Mouse (Mus musculus) MEL (cell line): ENCODE results near the gene Bhlhe41. TPM values are rescaled to one million over a fixed set of nuclear protein-coding genes. Genes with fewer than 3 reads are reported as not detected.

Experiments used
- DNase-seq: peaks from one replicate; pipeline ENCODE4 v3.0.0; 2011; ENCODE audit warnings: low read depth, low spot score
- H3K27ac ChIP-seq: 2 replicates; pipeline ENCODE4 v1.5.1; 2012; ENCODE audit warnings: low read depth, mild to moderate bottlenecking, control low read depth, low read length, moderate library complexity; ENCODE audit not compliant: control insufficient read depth
- H3K27me3 ChIP-seq, 2 experiments: fragments of 150-350 bp in 1 of 2; sonication (generic) in 1 of 2; 2 replicates each; pipeline ENCODE4 v1.6.1; 2012; ENCODE audit warnings: low read length in 2 of 2, mild to moderate bottlenecking in 2 of 2, improper control_type of control experiment in 1 of 2, moderate library complexity in 1 of 2; ENCODE audit not compliant: insufficient read depth in 2 of 2, control insufficient read depth in 1 of 2
- H3K36me3 ChIP-seq, 2 experiments: 2 replicates each; pipeline ENCODE4 v1.6.1; 2012 to 2014; ENCODE audit warnings: low read length in 2 of 2, improper control_type of control experiment in 1 of 2, inconsistent platforms in 1 of 2, mild to moderate bottlenecking in 1 of 2; ENCODE audit not compliant: insufficient read depth in 2 of 2, control insufficient read depth in 1 of 2
- H3K4me1 ChIP-seq, 2 experiments: fragments of 150-350 bp in 1 of 2; sonication (generic) in 1 of 2; 2 replicates each; pipeline ENCODE4 v1.6.1; 2012; ENCODE audit warnings: low read length in 2 of 2, improper control_type of control experiment in 1 of 2, mild to moderate bottlenecking in 1 of 2; ENCODE audit not compliant: insufficient read depth in 2 of 2, control insufficient read depth in 1 of 2
- H3K4me3 ChIP-seq, 2 experiments: fragments of 150-350 bp in 1 of 2; sonication (generic) in 1 of 2; 2 replicates each; pipeline ENCODE4 v1.5.1; 2012; ENCODE audit warnings: low read depth in 2 of 2, low read length in 2 of 2, mild to moderate bottlenecking in 2 of 2, moderate library complexity in 2 of 2, control low read depth in 1 of 2, improper control_type of control experiment in 1 of 2; ENCODE audit not compliant: control insufficient read depth in 1 of 2, insufficient read depth in 1 of 2
- H3K79me2 ChIP-seq: 2 replicates; pipeline ENCODE4 v1.6.1; 2012; ENCODE audit warnings: mild to moderate bottlenecking, low read length, moderate library complexity; ENCODE audit not compliant: control insufficient read depth, poor library complexity, insufficient read depth
- H3K9ac ChIP-seq: 2 replicates; pipeline ENCODE4 v1.6.1; 2012; ENCODE audit warnings: low read depth, mild to moderate bottlenecking, control low read depth, low read length, moderate library complexity; ENCODE audit not compliant: control insufficient read depth, poor library complexity, severe bottlenecking
- H3K9me3 ChIP-seq: fragments of 150-350 bp; sonication (generic); replicated peaks from 2 replicates; pipeline ENCODE4 v1.6.1; 2012; ENCODE audit warnings: mild to moderate bottlenecking, low read length, improper control_type of control experiment, moderate library complexity; ENCODE audit not compliant: insufficient read depth
- BHLHE40 ChIP-seq: IDR thresholded peaks from 2 replicates; pipeline ENCODE4 v1.6.1; 2012; ENCODE audit warnings: low read depth, mild to moderate bottlenecking, inconsistent platforms, low read length, improper control_type of control experiment, borderline replicate concordance
- CTCF ChIP-seq, 3 experiments: IDR thresholded peaks in 2 of 3; conservative IDR thresholded peaks in 1 of 3; 2 replicates each; pipeline ENCODE4 v1.5.1; 2011 to 2012; ENCODE audit warnings: low read length in 3 of 3, low read depth in 2 of 3, mild to moderate bottlenecking in 2 of 3, improper control_type of control experiment in 1 of 3, inconsistent platforms in 1 of 3, mixed read lengths in 1 of 3, moderate library complexity in 1 of 3; ENCODE audit not compliant: control insufficient read depth in 1 of 3, insufficient read depth in 1 of 3, poor library complexity in 1 of 3, severe bottlenecking in 1 of 3
- ELF1 ChIP-seq: IDR thresholded peaks from 2 replicates; pipeline ENCODE4 v1.6.1; 2014; ENCODE audit warnings: low read depth, mild to moderate bottlenecking, inconsistent platforms, low read length, improper control_type of control experiment, moderate library complexity
- EP300 ChIP-seq, 2 experiments: IDR thresholded peaks; 2 replicates each; pipeline ENCODE4 v1.6.1; 2011; ENCODE audit warnings: improper control_type of control experiment in 2 of 2, low read length in 2 of 2, low read depth in 1 of 2, mild to moderate bottlenecking in 1 of 2
- ETS1 ChIP-seq: IDR thresholded peaks from 2 replicates; pipeline ENCODE4 v1.6.1; 2012; ENCODE audit warnings: low read depth, mild to moderate bottlenecking, inconsistent platforms, low read length, improper control_type of control experiment, moderate library complexity
- GATA1 ChIP-seq: IDR thresholded peaks from 2 replicates; pipeline ENCODE4 v1.6.1; 2011; ENCODE audit warnings: low read depth, low read length, improper control_type of control experiment
- HCFC1 ChIP-seq: IDR thresholded peaks from 2 replicates; pipeline ENCODE4 v1.6.1; 2012; ENCODE audit warnings: low read depth, mild to moderate bottlenecking, inconsistent platforms, low read length, improper control_type of control experiment, moderate library complexity
- JUND ChIP-seq: IDR thresholded peaks from 2 replicates; pipeline ENCODE4 v1.6.1; 2011; ENCODE audit warnings: low read depth, mild to moderate bottlenecking, improper control_type of control experiment, low read length
- KAT2A ChIP-seq: conservative IDR thresholded peaks from 2 replicates; pipeline ENCODE4 v1.6.1; 2012; ENCODE audit warnings: low read depth, low read length, improper control_type of control experiment, inconsistent platforms
- MAX ChIP-seq: IDR thresholded peaks from 2 replicates; pipeline ENCODE4 v1.6.1; 2011; ENCODE audit warnings: low read length, improper control_type of control experiment
- MEF2A ChIP-seq: IDR thresholded peaks from 2 replicates; pipeline ENCODE4 v1.6.1; 2014; ENCODE audit warnings: low read depth, mild to moderate bottlenecking, inconsistent platforms, low read length, improper control_type of control experiment; ENCODE audit not compliant: poor library complexity, insufficient replicate concordance, severe bottlenecking; ENCODE audit errors: extremely low read depth
- MXI1 ChIP-seq: IDR thresholded peaks from 2 replicates; pipeline ENCODE4 v1.6.1; 2011; ENCODE audit warnings: mild to moderate bottlenecking, low read depth, low read length, improper control_type of control experiment
- MYB ChIP-seq: IDR thresholded peaks from 2 replicates; pipeline ENCODE4 v1.6.1; 2011; ENCODE audit warnings: mild to moderate bottlenecking, low read depth, low read length, improper control_type of control experiment
- NELFE ChIP-seq: IDR thresholded peaks from 2 replicates; pipeline ENCODE4 v1.6.1; 2011; ENCODE audit warnings: low read depth, low read length, improper control_type of control experiment
- NRF1 ChIP-seq: IDR thresholded peaks from 2 replicates; pipeline ENCODE4 v1.6.1; 2014; ENCODE audit warnings: low read depth, mild to moderate bottlenecking, inconsistent platforms, low read length, improper control_type of control experiment, moderate library complexity; ENCODE audit not compliant: poor library complexity, insufficient read depth, severe bottlenecking
- POLR2A ChIP-seq, 2 experiments: IDR thresholded peaks; 2 replicates each; pipeline ENCODE4 v1.6.1; 2011 to 2012; ENCODE audit warnings: low read length in 2 of 2, mild to moderate bottlenecking in 2 of 2, control low read depth in 1 of 2, improper control_type of control experiment in 1 of 2, low read depth in 1 of 2, moderate library complexity in 1 of 2; ENCODE audit not compliant: control insufficient read depth in 1 of 2, insufficient read depth in 1 of 2, poor library complexity in 1 of 2
- POLR2AphosphoS2 ChIP-seq: IDR thresholded peaks from 2 replicates; pipeline ENCODE4 v1.6.1; 2011; ENCODE audit warnings: low read length, improper control_type of control experiment
- RAD21 ChIP-seq: IDR thresholded peaks from 2 replicates; pipeline ENCODE4 v1.6.1; 2011; ENCODE audit warnings: mild to moderate bottlenecking, low read depth, low read length, improper control_type of control experiment
- SIN3A ChIP-seq: IDR thresholded peaks from 2 replicates; pipeline ENCODE4 v1.6.1; 2012; ENCODE audit warnings: low read length, improper control_type of control experiment, inconsistent platforms
- SMC3 ChIP-seq: IDR thresholded peaks from 2 replicates; pipeline ENCODE4 v1.6.1; 2011; ENCODE audit warnings: low read depth, low read length, improper control_type of control experiment
- TAL1 ChIP-seq: IDR thresholded peaks from 2 replicates; pipeline ENCODE4 v1.6.1; 2012; ENCODE audit warnings: mild to moderate bottlenecking, inconsistent platforms, low read length, moderate library complexity, mixed read lengths
- TCF12 ChIP-seq: IDR thresholded peaks from 2 replicates; pipeline ENCODE4 v1.6.1; 2014; ENCODE audit warnings: low read depth, mild to moderate bottlenecking, inconsistent platforms, low read length, improper control_type of control experiment, moderate library complexity
- USF1 ChIP-seq: IDR thresholded peaks from 2 replicates; pipeline ENCODE4 v1.6.1; 2014; ENCODE audit warnings: low read depth, mild to moderate bottlenecking, inconsistent platforms, low read length, improper control_type of control experiment, moderate library complexity
- USF2 ChIP-seq, 2 experiments: IDR thresholded peaks; 2 replicates each; pipeline ENCODE4 v1.6.1; 2011 to 2012; ENCODE audit warnings: improper control_type of control experiment in 2 of 2, low read length in 2 of 2, borderline replicate concordance in 1 of 2, inconsistent platforms in 1 of 2, low read depth in 1 of 2, mild to moderate bottlenecking in 1 of 2; ENCODE audit not compliant: insufficient read depth in 1 of 2
- ZC3H11A ChIP-seq: IDR thresholded peaks from 2 replicates; pipeline ENCODE4 v1.6.1; 2012; ENCODE audit warnings: low read depth, mild to moderate bottlenecking, inconsistent platforms, low read length, improper control_type of control experiment
- ZKSCAN1 ChIP-seq: IDR thresholded peaks from 2 replicates; pipeline ENCODE4 v1.6.1; 2012; ENCODE audit warnings: low read depth, mild to moderate bottlenecking, inconsistent platforms, low read length, improper control_type of control experiment, moderate library complexity
- ZNF384 ChIP-seq: IDR thresholded peaks from 2 replicates; pipeline ENCODE4 v1.6.1; 2012; ENCODE audit warnings: low read depth, mild to moderate bottlenecking, inconsistent platforms, low read length, improper control_type of control experiment
- polyA plus RNA-seq, 2 experiments: library from polyadenylated mRNA; stranded (reverse) in 1 of 2; unstranded in 1 of 2; fragments of >175 nt in 1 of 2; fragments of >200 nt in 1 of 2; gene quantifications; 2 replicates each; pipeline versions ENCODE4 v1.2.1 to v1.2.4; 2012; ENCODE audit warnings: low replicate concordance in 2 of 2, low read depth in 1 of 2; ENCODE audit not compliant: insufficient read length in 2 of 2, insufficient read depth in 1 of 2, missing spikeins in 1 of 2
- total RNA-seq: library from RNA; depleted of rRNA; stranded (reverse); fragments of 300-350 nt; gene quantifications from 2 replicates; pipeline ENCODE4 v1.2.3, GENCODE M21; 2012

Bhlhe41 gene
- total and polyA plus RNA-seq, 3 experiments: not detected

- no peak for DNase-seq
- H3K27ac ChIP-seq: no peak overlapping the region
- no peaks in the 10 kb centered on the region for H3K9me3 ChIP-seq
- no peaks in the 10 kb centered on the region; a peak in 1 of 4 replicates for H3K4me1 ChIP-seq
- H3K79me2 ChIP-seq: no peaks in the 10 kb centered on the region
- no peak overlapping the region for H3K4me3 ChIP-seq
- H3K9ac ChIP-seq: no peak overlapping the region
- no peaks in the 10 kb centered on the region for H3K27me3 ChIP-seq
- no peaks in the 10 kb centered on the region for H3K36me3 ChIP-seq
- TF ChIP-seq JUND (no peak), ZKSCAN1 (no peak), NRF1 (no peak), KAT2A (no peak), GATA1 (no peak), BHLHE40 (no peak), SMC3 (no peak), ELF1 (no peak), HCFC1 (no peak), SIN3A (no peak), TAL1 (no peak), ETS1 (no peak), MYB (no peak), EP300 (IDR thresholded peaks at IDR 0.05; ENCODE audit: low read depth in 1 of 2, low read length in 2 of 2) (no peak), ZNF384 (no peak), ZC3H11A (no peak), NELFE (no peak)
- TF ChIP-seq, all 39 proteins: peak for 0
Observed at GRCm38 (mm10) chr6:145876986-145877735, 11.8 kb upstream of the Bhlhe41 start.

DNA sequence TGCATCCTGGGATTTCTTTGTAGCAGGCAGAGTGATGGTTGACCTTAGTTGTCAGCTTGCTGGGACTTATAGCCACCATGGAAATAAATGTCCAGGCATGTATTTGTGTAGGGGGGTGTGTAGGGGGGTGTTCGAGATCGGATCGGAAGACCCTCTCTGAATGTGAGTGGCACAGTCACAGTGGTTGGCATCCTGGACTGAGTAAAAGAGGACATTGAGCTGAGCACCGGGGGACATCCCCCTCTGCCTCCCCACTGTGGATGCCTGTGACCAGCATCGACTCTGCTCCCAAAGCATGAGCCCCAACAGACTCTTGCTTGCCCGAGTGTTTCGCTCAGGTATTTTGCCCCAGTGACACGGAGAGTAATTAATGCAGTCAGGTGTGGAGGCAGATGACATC is 8.0 kb upstream of the Bhlhe41 start:
- no peaks in the 10 kb centered on the region for H3K27me3 ChIP-seq
- no peak overlapping the region for H3K27ac ChIP-seq
- no peaks in the 10 kb centered on the region for H3K4me1 ChIP-seq
- H3K79me2 ChIP-seq: no peaks in the 10 kb centered on the region
- no peak for DNase-seq
- no peak overlapping the region for H3K4me3 ChIP-seq
- H3K36me3 ChIP-seq: no peaks in the 10 kb centered on the region
- no peak overlapping the region for H3K9ac ChIP-seq
- TF ChIP-seq MAX (no peak), EP300 (IDR thresholded peaks at IDR 0.05; ENCODE audit: low read depth in 1 of 2, low read length in 2 of 2) (no peak), USF1 (no peak), ETS1 (no peak), CTCF (IDR thresholded peaks at IDR 0.05 in 2 of 3, conservative IDR thresholded peaks at IDR 0.05 in 1 of 3; ENCODE audit: control insufficient read depth in 1 of 3, insufficient read depth in 1 of 3, low read depth in 2 of 3, low read length in 3 of 3, poor library complexity in 1 of 3, severe bottlenecking in 1 of 3) (no peak), KAT2A (no peak), POLR2AphosphoS2 (no peak), USF2 (IDR thresholded peaks at IDR 0.05; ENCODE audit: borderline replicate concordance in 1 of 2, insufficient read depth in 1 of 2, low read depth in 1 of 2, low read length in 2 of 2) (no peak), MXI1 (no peak), MEF2A (no peak), POLR2A (IDR thresholded peaks at IDR 0.05; ENCODE audit: control insufficient read depth in 1 of 2, insufficient read depth in 1 of 2, low read depth in 1 of 2, low read length in 2 of 2, poor library complexity in 1 of 2) (no peak), RAD21 (no peak), BHLHE40 (no peak), TCF12 (no peak)
- TF ChIP-seq, all 39 proteins: peak for 0
- no peaks in the 10 kb centered on the region for H3K9me3 ChIP-seq
